Mouse (Mus musculus) heart, postnatal 0 days (tissue): ENCODE data around the gene Rsph14. TPM values are rescaled to one million over a fixed set of nuclear protein-coding genes. Genes with fewer than 3 reads are reported as not detected.
A peak's percentile ranks its signal among the peaks of the same experiment; 100 is the strongest.

Experiments
- ATAC-seq: fragments of 200-750 bp; cut with Nextera tagmentation; 2 replicates; pipeline ENCODE4 v1.8.0; 2017; ENCODE audit warnings: low read depth, moderate number of reproducible peaks, moderate library complexity; ENCODE audit not compliant: insufficient read depth
- DNase-seq: peaks from one replicate; pipeline ENCODE4 v3.0.0-alpha.2; 2016; ENCODE audit warnings: low spot score
- H3K27ac ChIP-seq: fragments of 300-500 bp; sonication (generic); 2 replicates; pipeline ENCODE4 v1.5.1; 2014; ENCODE audit warnings: low read depth, mild to moderate bottlenecking
- H3K27me3 ChIP-seq: fragments of 300-500 bp; sonication (generic); 2 replicates; pipeline ENCODE4 v1.6.1; 2014; ENCODE audit warnings: low read length, mixed read lengths; ENCODE audit not compliant: control insufficient read depth, insufficient read depth
- H3K36me3 ChIP-seq: fragments of 300-500 bp; sonication (generic); replicated peaks from 2 replicates; pipeline ENCODE4 v1.6.1; 2014; ENCODE audit warnings: low read length, mixed read lengths; ENCODE audit not compliant: control insufficient read depth, insufficient read depth
- H3K4me1 ChIP-seq: fragments of 300-500 bp; sonication (generic); 2 replicates; pipeline ENCODE4 v1.6.1; 2014; ENCODE audit warnings: antibody characterized with exemption; ENCODE audit not compliant: control insufficient read depth, insufficient read depth
- H3K4me2 ChIP-seq: fragments of 300-500 bp; sonication (generic); 2 replicates; pipeline ENCODE4 v1.6.1; 2014; ENCODE audit warnings: low read depth, mild to moderate bottlenecking, low read length, moderate library complexity
- H3K4me3 ChIP-seq: fragments of 300-500 bp; sonication (generic); 2 replicates; pipeline ENCODE4 v1.5.1; 2014; ENCODE audit warnings: low read depth, low read length
- H3K9ac ChIP-seq: fragments of 300-500 bp; sonication (generic); replicated peaks from 2 replicates; pipeline ENCODE4 v1.6.1; 2014; ENCODE audit warnings: low read depth, low read length, mixed read lengths
- H3K9me3 ChIP-seq: fragments of 300-500 bp; sonication (generic); replicated peaks from 2 replicates; pipeline ENCODE4 v1.6.1; 2016; ENCODE audit warnings: low read length; ENCODE audit not compliant: control insufficient read depth
- CTCF ChIP-seq: IDR thresholded peaks from 2 replicates; pipeline ENCODE4 v1.5.1; 2016; ENCODE audit warnings: antibody characterized with exemption, control low read depth, low read depth
- EP300 ChIP-seq: IDR thresholded peaks from 2 replicates; pipeline ENCODE4 v1.6.1; 2016; ENCODE audit warnings: antibody characterized with exemption, low read depth
- WGBS: fragments of 180-500 bp; shearing (Covaris S2); extraction: QIAGEN DNeasy Blood & Tissue Kit; methylation state at CpG from one replicate; pipeline ENCODE4 v1.1.7; 2014; 5-methylcytosine and 5-hydroxymethylcytosine counted together
- polyA plus RNA-seq: library from polyadenylated mRNA; unstranded; fragments of >200 nt; fragmentation: Nextera tagmentation; extraction: Ambion mirVana; gene quantifications from 2 replicates; pipeline ENCODE4 v1.2.1, GENCODE M21; 2015
- total RNA-seq: library from RNA; depleted of rRNA; stranded (reverse); fragments of >200 nt; gene quantifications from 2 replicates; pipeline ENCODE4 v1.2.3, GENCODE M21; 2014; ENCODE audit warnings: low replicate concordance

The Rsph14 gene
- total and polyA plus RNA-seq, 2 experiments from 2014 or later: not detected

GRCm38 (mm10) chr10:75021138-75021537 lies 11.2 kb downstream of the Rsph14 start:
- ATAC-seq (0 out of 2 replicates have a peak, but pooled peaks have one; percentile 14), DNase-seq (peak; percentile 16)
- no peak overlapping the region for H3K4me2 ChIP-seq
- peaks cover 16% of the 10 kb centered on the region; the same call in 1 of the 2 replicates for H3K27me3 ChIP-seq
- TF ChIP-seq EP300 (no peak), CTCF (peak; percentile 85)
- WGBS: 10% methylated on average over 6 of the region's 6 CpGs
- H3K4me1 ChIP-seq: no peaks in the 10 kb centered on the region
- no peaks in the 10 kb centered on the region; the same call in 1 of the 2 replicates for H3K9me3 ChIP-seq
- H3K4me3 ChIP-seq: no peak overlapping the region
- H3K9ac ChIP-seq: no peak overlapping the region
- no peaks in the 10 kb centered on the region for H3K36me3 ChIP-seq
- H3K27ac ChIP-seq: no peak overlapping the region

- 36% methylated on average over 2 of the region's 2 CpGs for WGBS
- Histone ChIP-seq H3K9ac (no peak overlapping the region), H3K4me3 (no peak overlapping the region), H3K4me1 (no peaks in the 10 kb centered on the region), H3K27me3 (peaks cover 13% of the 10 kb centered on the region; the same call in 1 of the 2 replicates), H3K27ac (no peak overlapping the region), H3K9me3 (no peaks in the 10 kb centered on the region; the same call in 1 of the 2 replicates), H3K36me3 (no peaks in the 10 kb centered on the region), H3K4me2 (no peak overlapping the region)
- DNase-seq (no peak), ATAC-seq (no peak)
- TF ChIP-seq CTCF: no peak
- TF ChIP-seq EP300: no peak
Observed at GRCm38 (mm10) chr10:75020271-75020670, 12.1 kb downstream of the Rsph14 start.

GRCm38 (mm10) chr10:75016481-75016880 lies 15.9 kb downstream of the Rsph14 start:
- ATAC-seq: no peak
- Histone ChIP-seq H3K9me3 (no peaks in the 10 kb centered on the region), H3K36me3 (no peaks in the 10 kb centered on the region), H3K4me1 (no peaks in the 10 kb centered on the region), H3K4me3 (no peak overlapping the region), H3K27me3 (0 out of 2 replicates have a peak, but pooled peaks cover 8% of the 10 kb centered on the region), H3K27ac (no peak overlapping the region), H3K4me2 (no peak overlapping the region), H3K9ac (no peak overlapping the region)
- whole genome bisulfite sequencing: 76% methylated on average over 4 of the region's 4 CpGs
- TF ChIP-seq EP300: no peak
- TF ChIP-seq CTCF: no peak
- no peak for DNase-seq

- 72% methylated on average over 13 of the region's 14 CpGs for WGBS
- Histone ChIP-seq H3K27ac (no peak overlapping the region), H3K9ac (no peak overlapping the region), H3K4me3 (no peak overlapping the region), H3K9me3 (no peaks in the 10 kb centered on the region), H3K36me3 (no peaks in the 10 kb centered on the region), H3K27me3 (peaks cover 6% of the 10 kb centered on the region; the same call in 1 of the 2 replicates), H3K4me1 (no peaks in the 10 kb centered on the region), H3K4me2 (no peak overlapping the region)
- ATAC-seq: no peak
- no peak for DNase-seq
- TF ChIP-seq CTCF (no peak), EP300 (no peak)
Observed at GRCm38 (mm10) chr10:75015465-75015864, 16.9 kb downstream of the Rsph14 start.

GRCm38 (mm10) chr10:75010704-75011103 lies 21.7 kb downstream of the Rsph14 start:
- Histone ChIP-seq H3K9ac (no peak overlapping the region), H3K36me3 (no peaks in the 10 kb centered on the region), H3K4me1 (no peaks in the 10 kb centered on the region), H3K4me2 (no peak overlapping the region), H3K27ac (no peak overlapping the region), H3K27me3 (peaks cover 20% of the 10 kb centered on the region; the same call in 1 of the 2 replicates), H3K4me3 (no peak overlapping the region), H3K9me3 (no peaks in the 10 kb centered on the region)
- WGBS: 87% methylated on average over 15 of the region's 15 CpGs
- ATAC-seq (no peak), DNase-seq (no peak)
- no peak for TF ChIP-seq CTCF
- no peak for TF ChIP-seq EP300

- Histone ChIP-seq H3K9me3 (no peaks in the 10 kb centered on the region), H3K4me3 (no peak overlapping the region), H3K4me1 (no peaks in the 10 kb centered on the region), H3K27ac (no peak overlapping the region), H3K27me3 (peaks cover 20% of the 10 kb centered on the region; the same call in 1 of the 2 replicates), H3K9ac (no peak overlapping the region), H3K4me2 (no peak overlapping the region), H3K36me3 (no peaks in the 10 kb centered on the region)
- 56% methylated on average over 8 of the region's 8 CpGs for WGBS
- DNase-seq (no peak), ATAC-seq (no peak)
- TF ChIP-seq EP300 (no peak), CTCF (no peak)
Observed at GRCm38 (mm10) chr10:75006889-75007662, 25.3 kb downstream of the Rsph14 start.
